Mouse (Mus musculus) midbrain, embryonic 12.5 days (tissue): ENCODE measurements around the gene Aes. TPM values are rescaled to one million over a fixed set of nuclear protein-coding genes. Genes with fewer than 3 reads are reported as not detected.

Experiments
- ATAC-seq: fragments of 200-750 bp; cut with Nextera tagmentation; 2 replicates; pipeline ENCODE4 v1.8.0; 2017; ENCODE audit warnings: low read depth, moderate TSS enrichment, moderate library complexity; ENCODE audit not compliant: low FRiP score
- H3K27ac ChIP-seq: fragments of 300-500 bp; sonication (generic); replicated peaks from 2 replicates; pipeline ENCODE4 v1.5.1; 2016; ENCODE audit warnings: mild to moderate bottlenecking
- H3K27me3 ChIP-seq: fragments of 300-500 bp; sonication (generic); 2 replicates; pipeline ENCODE4 v1.6.1; 2016; ENCODE audit warnings: mild to moderate bottlenecking
- H3K36me3 ChIP-seq: fragments of 300-500 bp; sonication (generic); 2 replicates; pipeline ENCODE4 v1.6.1; 2016
- H3K4me1 ChIP-seq: fragments of 300-500 bp; sonication (generic); 2 replicates; pipeline ENCODE4 v1.6.1; 2016
- H3K4me2 ChIP-seq: fragments of 300-500 bp; sonication (generic); replicated peaks from 2 replicates; pipeline ENCODE4 v1.6.1; 2016; ENCODE audit warnings: mild to moderate bottlenecking, moderate library complexity
- H3K4me3 ChIP-seq: fragments of 300-500 bp; sonication (generic); 2 replicates; pipeline ENCODE4 v1.5.1; 2016; ENCODE audit warnings: mild to moderate bottlenecking
- H3K9ac ChIP-seq: fragments of 300-500 bp; sonication (generic); replicated peaks from 2 replicates; pipeline ENCODE4 v1.6.1; 2016; ENCODE audit warnings: mild to moderate bottlenecking, moderate library complexity
- H3K9me3 ChIP-seq: fragments of 300-500 bp; sonication (generic); 2 replicates; pipeline ENCODE4 v1.6.1; 2016; ENCODE audit warnings: mild to moderate bottlenecking
- WGBS: fragments of 180-500 bp; shearing (Covaris S2); methylation state at CpG from one replicate; pipeline ENCODE4 v1.1.7; 2016; 5-methylcytosine and 5-hydroxymethylcytosine counted together
- polyA plus RNA-seq: library from polyadenylated mRNA; unstranded; fragments of >200 nt; fragmentation: Nextera tagmentation; extraction: Ambion mirVana; gene quantifications from 2 replicates; pipeline ENCODE4 v1.2.1, GENCODE M21; 2016

The Aes gene
- polyA plus RNA-seq, 1 experiment from 2014 or later: 524 TPM

DNA sequence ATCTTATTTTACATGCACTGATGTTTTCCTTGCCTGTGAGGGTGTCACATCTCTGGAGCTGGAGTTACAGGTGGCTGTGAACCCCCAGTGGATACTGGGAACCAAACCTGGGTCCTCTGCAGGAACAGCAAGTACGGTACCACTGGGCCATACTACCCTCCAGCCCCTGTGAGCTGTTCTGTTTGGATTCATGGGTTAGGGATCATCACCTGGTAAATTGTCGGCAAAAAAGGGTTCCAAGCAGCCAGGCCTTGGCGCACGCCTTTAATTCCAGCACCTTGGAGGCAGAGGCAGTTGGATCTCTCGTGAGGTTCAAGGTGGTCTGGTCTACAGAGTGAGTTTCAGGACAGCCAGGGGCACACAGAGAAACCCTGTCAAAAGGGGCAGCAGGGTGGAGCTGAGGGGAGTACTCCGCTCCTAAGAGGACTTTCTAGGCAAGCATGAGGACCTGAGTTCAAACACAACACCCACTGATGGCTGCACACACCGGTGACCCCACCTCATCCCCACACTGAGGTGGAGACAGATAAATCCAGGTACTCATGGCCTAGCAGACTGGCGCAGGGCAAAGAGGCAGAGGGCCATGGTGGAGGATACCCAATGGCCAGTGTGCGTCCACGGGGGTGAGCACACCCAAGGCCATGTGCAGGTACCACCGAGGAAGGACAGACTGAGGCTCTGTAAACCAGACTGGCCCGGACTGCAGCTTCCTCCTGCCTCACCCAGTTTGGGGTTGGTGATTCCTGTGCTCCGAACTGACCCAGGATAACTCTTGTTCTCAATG is 12.3 kb upstream of the Aes start:
- no peaks in the 10 kb centered on the region for H3K27me3 ChIP-seq
- no peak for ATAC-seq
- 91% methylated on average over 13 of the region's 13 CpGs for WGBS
- H3K36me3 ChIP-seq: no peaks in the 10 kb centered on the region
- H3K9ac ChIP-seq: no peak overlapping the region; the same call in 1 of the 2 replicates
- no peak overlapping the region for H3K4me2 ChIP-seq
- H3K4me3 ChIP-seq: no peak overlapping the region
- peaks cover 35% of the 10 kb centered on the region for H3K4me1 ChIP-seq
- no peak overlapping the region for H3K27ac ChIP-seq
- H3K9me3 ChIP-seq: no peaks in the 10 kb centered on the region

DNA sequence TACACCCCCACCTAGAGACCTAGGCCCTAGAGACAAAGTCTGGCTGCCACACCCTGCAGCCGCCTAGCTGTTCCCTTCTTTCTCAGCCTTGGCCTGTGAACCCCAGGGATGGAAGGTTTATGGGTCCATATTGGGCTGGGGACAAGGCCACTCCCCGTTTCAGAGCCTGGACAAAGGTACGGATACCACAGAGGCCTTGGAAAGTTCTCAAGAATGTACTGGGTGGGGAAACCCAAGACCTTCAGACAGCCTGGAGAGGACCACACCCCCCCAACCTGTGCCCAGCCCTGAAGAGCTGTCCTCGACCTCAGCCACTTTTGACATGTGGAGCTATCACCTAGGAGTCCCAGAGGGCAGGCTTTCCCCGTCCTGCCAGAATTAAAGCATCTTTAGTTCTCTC is 10.3 kb upstream of the Aes start:
- Histone ChIP-seq H3K36me3 (no peaks in the 10 kb centered on the region), H3K4me2 (no peak overlapping the region), H3K4me3 (no peak overlapping the region), H3K27me3 (no peaks in the 10 kb centered on the region; the same call in 1 of the 2 replicates), H3K27ac (no peak overlapping the region), H3K4me1 (peaks cover 15% of the 10 kb centered on the region), H3K9ac (no peak overlapping the region), H3K9me3 (0 out of 2 replicates have a peak, but pooled peaks cover 4% of the 10 kb centered on the region)
- ATAC-seq: no peak
- 76% methylated on average over 5 of the region's 5 CpGs for WGBS

GRCm38 (mm10) chr10:81550257-81550656 is 9.0 kb upstream of the Aes start:
- Histone ChIP-seq H3K27ac (no peak overlapping the region), H3K27me3 (no peaks in the 10 kb centered on the region; the same call in 1 of the 2 replicates), H3K9ac (no peak overlapping the region), H3K36me3 (no peaks in the 10 kb centered on the region), H3K4me2 (no peak overlapping the region), H3K4me1 (peaks cover 10% of the 10 kb centered on the region; the same call in 1 of the 2 replicates), H3K9me3 (0 out of 2 replicates have a peak, but pooled peaks cover 4% of the 10 kb centered on the region), H3K4me3 (no peak overlapping the region)
- 20% methylated on average over 7 of the region's 7 CpGs for WGBS
- ATAC-seq: no peak

DNA sequence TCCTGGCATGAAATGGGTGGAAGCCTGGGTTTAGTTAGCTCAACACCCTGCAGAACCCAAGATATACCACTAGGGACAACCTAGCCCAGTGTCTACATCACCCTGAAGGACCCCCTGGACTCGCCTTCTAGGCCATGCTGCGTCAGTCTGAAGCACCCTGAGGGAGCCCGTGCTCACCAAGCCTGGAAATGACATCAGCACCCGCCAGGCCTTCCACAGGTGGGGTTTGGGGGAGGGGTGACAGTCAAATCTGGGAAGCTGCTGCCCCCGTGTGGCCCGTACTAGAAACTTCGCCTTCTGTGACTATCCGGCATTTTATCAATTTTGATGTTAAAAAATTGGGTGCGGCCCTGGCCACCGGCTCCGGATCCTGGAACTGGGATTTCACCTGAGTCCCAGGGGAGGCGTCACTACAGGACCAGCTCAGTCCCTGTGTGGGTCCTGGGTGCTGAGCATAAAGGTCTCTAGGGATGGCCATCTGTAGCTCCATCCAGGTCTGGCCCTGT is 7.6 kb upstream of the Aes start:
- Histone ChIP-seq H3K27ac (no peak overlapping the region), H3K27me3 (no peaks in the 10 kb centered on the region; the same call in 1 of the 2 replicates), H3K9me3 (0 out of 2 replicates have a peak, but pooled peaks cover 4% of the 10 kb centered on the region), H3K4me1 (peaks cover 6% of the 10 kb centered on the region; the same call in 1 of the 2 replicates), H3K4me3 (no peak overlapping the region), H3K9ac (no peak overlapping the region), H3K4me2 (no peak overlapping the region), H3K36me3 (no peaks in the 10 kb centered on the region)
- peak; percentile 70 for ATAC-seq
- 7% methylated on average over 12 of the region's 12 CpGs for WGBS

GRCm38 (mm10) chr10:81553232-81553631 is 6.1 kb upstream of the Aes start:
- WGBS: 84% methylated on average over 5 of the region's 5 CpGs
- Histone ChIP-seq H3K4me3 (no peak overlapping the region), H3K4me2 (no peak overlapping the region), H3K9ac (no peak overlapping the region), H3K9me3 (0 out of 2 replicates have a peak, but pooled peaks cover 4% of the 10 kb centered on the region), H3K27me3 (no peaks in the 10 kb centered on the region; the same call in 1 of the 2 replicates), H3K27ac (no peak overlapping the region), H3K36me3 (no peaks in the 10 kb centered on the region), H3K4me1 (peaks cover 6% of the 10 kb centered on the region; the same call in 1 of the 2 replicates)
- ATAC-seq: no peak

DNA sequence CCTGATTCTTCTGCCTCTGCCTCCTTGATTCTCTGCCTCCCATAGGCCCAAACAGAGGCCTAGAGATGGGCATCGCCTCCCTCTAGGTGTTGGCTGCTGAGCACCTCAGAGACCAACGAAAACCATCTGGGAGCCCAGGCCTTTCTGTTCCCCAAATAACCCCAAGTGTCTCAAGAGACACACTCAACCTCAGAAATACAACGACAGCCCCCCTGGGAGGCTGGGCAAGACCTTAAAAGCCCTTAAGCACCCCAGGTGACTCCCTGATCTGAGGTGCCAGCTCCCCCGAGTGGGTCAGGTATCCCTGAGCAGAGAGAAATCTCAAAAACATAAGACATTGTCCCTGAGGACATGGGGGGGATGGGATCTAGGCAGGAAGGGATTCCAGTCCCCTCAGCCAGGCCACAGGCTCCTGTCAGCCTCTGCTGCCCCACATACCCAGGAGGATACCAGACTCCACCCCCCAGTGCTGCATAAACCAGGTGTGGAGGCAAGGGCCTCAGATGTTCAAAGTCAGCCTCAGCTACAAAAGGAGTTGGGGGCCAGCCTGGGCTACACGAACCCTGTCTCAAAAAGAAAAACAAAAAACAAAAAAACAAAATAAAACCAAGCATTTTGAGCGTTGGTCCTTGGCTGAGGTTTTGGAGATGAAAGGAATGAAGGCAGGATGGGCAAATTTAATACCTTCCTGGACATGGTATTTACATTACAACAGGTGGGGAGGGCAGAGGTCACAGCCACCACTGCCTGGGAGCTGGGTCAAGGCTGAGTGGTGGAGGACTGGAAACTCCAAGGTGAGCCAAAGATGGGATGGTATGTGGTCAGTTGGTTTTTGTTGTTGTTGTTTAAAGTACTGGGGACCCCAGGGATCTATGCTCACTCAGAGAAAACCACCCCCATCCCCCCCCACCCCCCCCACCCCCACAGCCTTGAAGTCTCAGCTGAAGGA is 5.2 kb upstream of the Aes start:
- H3K9me3 ChIP-seq: 0 out of 2 replicates have a peak, but pooled peaks cover 4% of the 10 kb centered on the region
- no peak overlapping the region for H3K27ac ChIP-seq
- no peaks in the 10 kb centered on the region for H3K36me3 ChIP-seq
- H3K27me3 ChIP-seq: no peaks in the 10 kb centered on the region; the same call in 1 of the 2 replicates
- no peak for ATAC-seq
- H3K4me3 ChIP-seq: no peak overlapping the region
- peaks cover 10% of the 10 kb centered on the region for H3K4me1 ChIP-seq
- no peak overlapping the region for H3K4me2 ChIP-seq
- H3K9ac ChIP-seq: no peak overlapping the region
- WGBS: 83% methylated on average over 6 of the region's 6 CpGs

DNA sequence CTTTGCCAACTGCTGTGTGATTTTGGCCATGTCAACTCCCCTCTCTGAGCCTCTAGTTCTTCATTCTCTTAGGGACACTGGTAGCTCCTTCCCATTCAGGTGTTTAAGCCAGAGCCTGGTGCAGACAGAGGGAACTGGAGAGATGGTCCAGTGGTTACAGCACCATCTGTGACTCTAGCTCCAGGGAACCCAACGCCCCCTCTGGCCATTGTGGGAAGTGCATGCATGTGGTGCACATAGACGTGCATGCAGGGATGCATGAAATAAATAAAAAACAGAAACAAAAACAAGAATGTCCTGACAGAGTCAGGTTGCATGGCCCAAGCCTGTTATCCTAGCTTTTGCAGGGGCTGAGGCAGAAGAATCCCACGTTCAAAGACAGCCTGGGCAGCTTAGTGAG is 3.0 kb upstream of the Aes start:
- WGBS: 77% methylated on average over 3 of the region's 3 CpGs
- no peak for ATAC-seq
- no peak overlapping the region for H3K4me3 ChIP-seq

GRCm38 (mm10) chr10:81557491-81557890 is 1.8 kb upstream of the Aes start:
- H3K9me3 ChIP-seq: 0 out of 2 replicates have a peak, but pooled peaks cover 4% of the 10 kb centered on the region
- no peak overlapping the region for H3K9ac ChIP-seq
- ATAC-seq: no peak
- H3K4me3 ChIP-seq: no peak overlapping the region
- 50% methylated on average over 1 of the region's 1 CpGs for WGBS
- 0 out of 2 replicates have a peak, but pooled peaks cover 7% of the 10 kb centered on the region for H3K36me3 ChIP-seq
- H3K4me2 ChIP-seq: no peak overlapping the region
- H3K27ac ChIP-seq: no peak overlapping the region
- peaks cover 8% of the 10 kb centered on the region for H3K27me3 ChIP-seq
- peaks cover 24% of the 10 kb centered on the region for H3K4me1 ChIP-seq

More for the DNA sequence above, 3.0 kb upstream of the Aes start:
- Histone ChIP-seq H3K36me3 (0 out of 2 replicates have a peak, but pooled peaks cover 2% of the 10 kb centered on the region), H3K9ac (no peak overlapping the region), H3K4me1 (peaks cover 24% of the 10 kb centered on the region), H3K27ac (no peak overlapping the region), H3K9me3 (0 out of 2 replicates have a peak, but pooled peaks cover 4% of the 10 kb centered on the region), H3K4me2 (no peak overlapping the region), H3K27me3 (peaks cover 2% of the 10 kb centered on the region; the same call in 1 of the 2 replicates)

- WGBS: 1% methylated on average over 36 of the region's 36 CpGs
- ATAC-seq: peak; percentile 31
- H3K27ac ChIP-seq: peak overlapping the region; percentile 92
- H3K4me1 ChIP-seq: peaks cover 48% of the 10 kb centered on the region
- H3K4me2 ChIP-seq: peak overlapping the region; percentile 83
- no peaks in the 10 kb centered on the region for H3K9me3 ChIP-seq
- peaks cover 29% of the 10 kb centered on the region for H3K27me3 ChIP-seq
- peak overlapping the region; percentile 100 for H3K9ac ChIP-seq
- peak overlapping the region; percentile 92 for H3K4me3 ChIP-seq
- H3K36me3 ChIP-seq: peaks cover 20% of the 10 kb centered on the region; the same call in 1 of the 2 replicates
Observed at GRCm38 (mm10) chr10:81559627-81560539, 595 bp downstream of the Aes start.

DNA sequence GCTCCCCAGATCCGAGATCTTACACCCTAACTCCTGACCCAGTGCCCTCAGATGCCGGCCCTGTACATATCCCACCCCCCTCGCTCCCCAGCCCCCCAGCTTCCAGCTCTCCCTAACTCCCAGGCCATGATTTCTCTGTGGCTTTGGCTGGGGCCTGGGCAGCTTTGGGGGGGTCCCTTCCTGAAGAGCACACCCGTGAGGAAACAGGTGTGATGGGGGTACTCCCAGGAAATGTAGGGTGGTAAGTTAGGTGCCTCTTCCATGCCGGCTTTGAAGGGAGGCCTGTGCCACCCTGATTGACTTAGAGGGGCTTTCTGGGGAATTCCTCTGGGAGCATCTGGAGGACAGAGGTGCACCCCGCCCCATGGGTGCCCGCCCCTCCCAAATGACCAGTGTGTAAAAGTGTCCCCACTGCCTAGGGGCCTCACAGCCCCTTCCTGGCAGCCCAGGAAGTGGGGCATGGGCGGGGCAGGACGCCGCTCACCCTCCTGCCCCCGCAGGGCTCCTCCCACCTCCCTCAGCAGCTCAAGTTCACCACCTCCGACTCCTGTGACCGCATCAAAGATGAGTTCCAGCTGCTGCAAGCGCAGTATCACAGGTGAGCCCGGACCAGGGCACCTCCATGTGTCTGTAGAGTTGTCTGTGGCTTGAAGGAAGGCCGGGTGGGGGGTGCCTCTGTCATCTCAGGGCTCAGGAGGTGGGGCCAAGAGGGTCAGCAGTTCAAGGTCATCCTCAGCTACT is 1.6 kb downstream of the Aes start:
- no peak for ATAC-seq
- Histone ChIP-seq H3K9me3 (no peaks in the 10 kb centered on the region), H3K4me2 (peak overlapping the region; percentile 83), H3K27me3 (peaks cover 39% of the 10 kb centered on the region), H3K9ac (peak overlapping the region; percentile 100), H3K4me1 (peaks cover 53% of the 10 kb centered on the region), H3K36me3 (peaks cover 30% of the 10 kb centered on the region), H3K4me3 (peak overlapping the region; percentile 92), H3K27ac (peak overlapping the region; percentile 92; the same call in 1 of the 2 replicates)
- WGBS: 26% methylated on average over 16 of the region's 16 CpGs
